Mouse (Mus musculus): Measurements from ENCODE around the gene Cct5. TPM values are rescaled to one million over a fixed set of nuclear protein-coding genes. Genes with fewer than 3 reads are reported as not detected.

Cct5 gene
- total RNA-seq, 2 experiments from 2014 or later, result 236 to 247 TPM

DNA sequence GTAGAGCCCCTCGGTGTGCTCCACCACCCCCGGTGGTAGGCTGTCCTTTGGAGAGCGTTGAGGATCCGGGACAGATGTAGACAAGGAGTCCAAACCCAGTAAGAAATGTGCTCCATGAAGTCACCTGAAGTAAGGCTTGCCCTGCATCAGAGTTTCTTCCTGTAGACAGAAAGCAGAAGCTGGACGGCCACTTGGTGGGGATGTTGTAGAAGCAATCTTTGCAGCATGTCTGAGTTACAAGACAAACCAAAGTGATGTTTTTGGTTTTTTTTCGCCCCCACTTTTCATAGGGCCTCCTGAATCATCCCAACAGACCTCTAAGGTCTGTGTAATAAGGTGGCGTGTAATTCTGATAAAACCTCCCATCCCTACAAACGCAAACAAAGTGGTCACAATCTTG lies 17.9 kb upstream of the Cct5 start:
- peak; percentile 71 for TF ChIP-seq CTCF (conservative IDR thresholded peaks at IDR 0.05)
- Histone ChIP-seq H3K4me3 (no peak overlapping the region), H3K27ac (no peak overlapping the region)
- peak in 1 of 2 experiments; percentile 51 for DNase-seq (ENCODE audit: low spot score in 2 of 2)

DNA sequence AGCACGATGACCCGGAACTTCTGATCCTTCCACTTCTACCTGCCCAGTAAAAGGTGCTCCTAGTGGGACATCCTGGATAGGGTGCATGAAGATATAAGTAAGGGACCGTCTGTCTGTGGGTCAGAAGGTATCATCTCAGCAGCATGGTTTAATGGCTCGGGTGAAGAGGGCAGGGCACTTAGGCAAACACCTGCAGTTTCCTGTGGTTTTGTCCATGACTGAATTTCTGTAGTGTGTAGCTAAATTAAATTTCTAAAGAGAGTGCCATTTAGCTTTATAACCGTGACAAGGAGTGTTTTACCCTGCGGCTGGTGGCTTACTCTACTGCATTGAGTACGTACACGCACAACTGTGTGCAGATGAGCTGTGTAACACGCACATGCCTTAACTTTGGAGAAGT lies 15.7 kb upstream of the Cct5 start:
- no peak overlapping the region for H3K27ac ChIP-seq
- TF ChIP-seq CTCF (conservative IDR thresholded peaks at IDR 0.05), result no peak
- H3K4me3 ChIP-seq, result no peak overlapping the region
- DNase-seq (ENCODE audit: low spot score in 2 of 2), result no peak

DNA sequence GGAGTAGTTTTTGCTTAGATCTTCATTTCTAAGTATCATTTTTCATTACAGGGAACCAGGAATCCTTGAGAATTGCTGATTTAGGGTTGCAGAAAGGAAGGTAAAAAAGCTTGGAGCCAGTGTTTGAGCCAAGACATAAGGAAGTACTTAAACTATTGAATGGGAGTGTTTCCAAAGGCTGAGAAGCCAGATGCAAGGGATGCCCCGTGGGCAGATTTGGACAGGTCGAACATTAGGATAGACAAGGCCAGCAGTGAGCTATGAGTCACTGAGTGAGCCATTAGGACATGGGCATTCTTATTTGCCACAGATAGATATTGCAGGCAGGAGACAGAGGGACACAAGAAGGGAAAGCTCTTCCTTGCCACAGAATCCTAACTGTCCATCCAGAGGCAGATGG lies 13.1 kb upstream of the Cct5 start:
- DNase-seq (ENCODE audit: low spot score in 2 of 2), result no peak
- Histone ChIP-seq H3K27ac (no peak overlapping the region), H3K4me3 (no peak overlapping the region)
- TF ChIP-seq CTCF (conservative IDR thresholded peaks at IDR 0.05), result no peak

DNA sequence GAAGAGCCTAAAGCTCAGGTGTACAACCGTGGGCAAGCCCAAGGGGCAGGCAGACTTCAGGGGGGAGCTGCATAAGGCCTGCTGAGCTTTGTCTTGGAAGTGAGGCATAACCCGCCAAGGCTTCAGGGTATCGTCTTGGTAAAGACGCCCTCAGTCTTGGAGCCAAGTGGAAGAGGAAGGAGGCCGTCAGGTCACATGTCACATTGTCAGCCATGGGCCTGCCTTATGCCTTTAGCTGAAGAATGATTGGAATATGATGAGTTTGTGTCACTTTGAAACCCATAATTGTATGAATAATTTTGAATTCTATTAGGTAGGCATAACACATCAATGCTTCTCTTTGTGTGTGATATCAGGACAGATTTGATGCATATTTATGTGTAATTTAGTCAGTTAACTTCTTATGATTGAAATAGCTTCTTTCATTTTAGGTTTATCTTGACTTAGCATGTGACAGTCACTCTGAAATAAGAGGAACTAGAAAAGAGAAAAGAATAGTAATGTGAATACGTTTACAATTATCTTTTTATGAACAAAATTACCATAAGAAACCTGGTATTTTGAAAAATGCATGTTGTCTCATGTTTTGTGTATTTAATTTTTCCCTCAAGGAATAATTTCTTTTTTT lies 12.3 kb upstream of the Cct5 start:
- no peak for TF ChIP-seq CTCF (conservative IDR thresholded peaks at IDR 0.05)
- H3K4me3 ChIP-seq, result no peak overlapping the region
- DNase-seq (ENCODE audit: low spot score in 2 of 2), result no peak
- H3K27ac ChIP-seq, result no peak overlapping the region

DNA sequence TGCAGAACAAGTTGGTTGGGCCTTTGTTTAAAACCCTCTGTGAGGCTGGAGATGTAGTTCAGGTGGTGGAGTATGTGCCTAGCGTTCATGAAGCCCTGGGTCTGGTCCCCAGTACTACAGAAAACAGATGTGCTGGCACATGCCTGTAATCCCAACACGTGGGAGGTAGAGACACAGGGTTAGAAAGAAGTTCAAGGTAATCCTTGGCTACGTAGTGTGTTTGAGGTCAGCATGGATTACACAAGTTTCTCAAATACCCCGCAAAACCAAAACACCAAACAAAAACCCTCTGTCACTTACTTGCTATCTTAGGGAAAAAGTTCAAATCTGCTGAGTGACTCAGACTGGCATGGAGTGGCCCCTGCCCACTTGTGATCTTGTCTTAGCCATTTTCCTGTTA lies 10.4 kb upstream of the Cct5 start:
- no peak for DNase-seq (ENCODE audit: low spot score in 2 of 2)
- Histone ChIP-seq H3K27ac (no peak overlapping the region), H3K4me3 (no peak overlapping the region)
- no peak for TF ChIP-seq CTCF (conservative IDR thresholded peaks at IDR 0.05)

DNA sequence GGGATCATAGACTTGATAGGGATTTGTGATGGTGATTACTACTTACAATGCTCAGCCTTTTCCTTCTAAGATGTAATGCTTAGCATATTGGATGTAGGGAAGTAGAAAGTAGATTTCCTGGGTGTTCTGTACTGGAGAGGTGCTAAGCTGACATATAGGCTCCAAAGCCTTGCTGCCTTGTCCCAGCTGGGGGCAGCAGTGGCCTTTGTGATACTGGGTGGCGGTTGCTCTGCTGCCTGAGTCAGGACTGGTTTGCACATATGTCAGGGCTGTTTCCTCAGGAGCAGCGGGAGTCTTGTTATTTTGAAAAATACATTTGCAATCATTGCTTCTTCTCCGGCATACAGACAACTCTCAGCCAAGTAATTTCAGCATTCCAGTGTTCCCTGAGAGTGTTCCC lies 9.4 kb upstream of the Cct5 start:
- peak in 1 of 2 experiments; percentile 41 for DNase-seq (ENCODE audit: low spot score in 2 of 2)
- Histone ChIP-seq H3K4me3 (no peak overlapping the region), H3K27ac (no peak overlapping the region)
- peak; percentile 80 for TF ChIP-seq CTCF (conservative IDR thresholded peaks at IDR 0.05)

DNA sequence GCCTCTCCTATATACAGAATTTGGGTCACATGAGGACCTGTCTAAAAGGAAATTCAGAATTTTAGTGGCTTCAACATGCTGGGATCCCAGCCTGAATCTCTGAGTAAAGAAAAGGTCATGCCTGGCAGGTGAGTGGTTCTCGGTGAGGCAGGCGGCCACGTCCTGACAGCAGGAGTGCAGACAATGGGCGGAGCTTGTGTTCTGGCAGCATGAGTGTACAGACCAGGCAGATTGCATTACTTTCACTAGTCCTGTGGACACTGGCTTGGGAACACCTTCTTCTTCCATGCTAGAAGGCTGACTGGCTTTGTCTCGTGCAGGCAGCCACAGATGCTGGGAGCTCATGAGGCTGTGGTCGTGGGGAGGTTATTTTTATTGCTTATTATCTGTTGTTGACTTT lies 5.2 kb upstream of the Cct5 start:
- Histone ChIP-seq H3K4me3 (no peak overlapping the region), H3K27ac (no peak overlapping the region)
- TF ChIP-seq CTCF (conservative IDR thresholded peaks at IDR 0.05), result no peak
- no peak for DNase-seq (ENCODE audit: low spot score in 2 of 2)

DNA sequence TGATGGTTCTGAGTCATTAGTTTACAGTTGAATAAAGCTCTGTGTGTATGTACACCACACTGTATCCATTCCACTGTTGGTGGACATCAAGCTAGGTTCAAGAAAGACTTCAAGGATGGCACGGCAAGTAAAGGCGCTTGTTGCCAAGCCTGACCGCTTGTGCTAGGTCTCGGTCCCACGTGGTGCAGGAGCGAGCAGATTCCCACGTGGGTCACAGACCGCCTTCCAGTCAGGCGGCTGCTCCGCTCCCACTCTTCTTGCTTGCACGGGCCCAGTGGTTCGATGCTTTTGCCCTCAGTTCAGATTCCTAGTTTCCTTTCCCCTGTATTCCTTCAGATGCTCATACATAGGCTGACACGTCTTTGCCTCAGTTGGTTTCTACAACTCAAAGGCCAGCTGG lies 1.5 kb upstream of the Cct5 start:
- H3K27ac ChIP-seq, result peak overlapping the region; percentile 98
- DNase-seq (ENCODE audit: low spot score in 2 of 2), result no peak
- H3K4me3 ChIP-seq, result no peak overlapping the region
- no peak for TF ChIP-seq CTCF (conservative IDR thresholded peaks at IDR 0.05)

DNA sequence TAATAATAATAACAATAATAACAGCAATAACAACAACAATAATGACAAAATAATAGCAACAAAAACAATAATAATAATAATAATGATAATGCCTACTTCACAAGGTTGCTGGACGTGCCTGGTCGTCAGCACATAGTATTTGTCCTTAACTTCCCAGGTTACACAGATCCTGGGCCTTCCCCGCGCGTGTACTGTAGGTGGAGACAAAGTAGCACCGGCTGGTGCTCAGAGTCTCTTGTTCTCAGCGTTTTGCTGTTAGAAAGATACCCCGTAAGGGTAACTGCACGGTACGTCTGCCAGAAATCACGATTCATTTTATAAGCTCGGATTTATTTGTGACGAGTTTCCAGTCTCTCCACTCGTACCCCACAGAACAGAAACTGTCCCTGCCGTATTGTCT lies 822 bp upstream of the Cct5 start:
- H3K27ac ChIP-seq, result peak overlapping the region; percentile 98
- peak; percentile 72 for TF ChIP-seq CTCF (conservative IDR thresholded peaks at IDR 0.05)
- H3K4me3 ChIP-seq, result peak overlapping the region; percentile 73
- DNase-seq (ENCODE audit: low spot score in 2 of 2), result peak in 1 of 2 experiments; percentile 55

DNA sequence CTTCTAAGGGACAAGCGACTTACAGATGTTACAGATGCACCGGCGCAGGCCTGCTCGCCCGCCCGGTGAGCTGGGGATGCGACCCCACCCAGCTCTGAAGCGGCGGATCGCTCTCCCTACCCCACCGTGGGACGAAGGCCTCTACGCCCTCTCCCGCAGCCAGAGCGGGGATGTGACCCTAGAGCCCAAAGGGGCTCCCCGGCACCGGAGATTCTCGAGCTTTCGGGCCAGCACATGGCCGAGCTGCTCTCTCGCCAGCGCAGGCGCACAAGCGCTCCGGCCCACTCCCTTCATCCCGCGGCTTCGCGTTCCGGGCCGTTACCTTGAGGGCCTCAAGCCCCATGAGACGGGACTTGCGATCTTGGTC lies 342 bp downstream of the Cct5 start:
- TF ChIP-seq CTCF (conservative IDR thresholded peaks at IDR 0.05), result no peak

DNA sequence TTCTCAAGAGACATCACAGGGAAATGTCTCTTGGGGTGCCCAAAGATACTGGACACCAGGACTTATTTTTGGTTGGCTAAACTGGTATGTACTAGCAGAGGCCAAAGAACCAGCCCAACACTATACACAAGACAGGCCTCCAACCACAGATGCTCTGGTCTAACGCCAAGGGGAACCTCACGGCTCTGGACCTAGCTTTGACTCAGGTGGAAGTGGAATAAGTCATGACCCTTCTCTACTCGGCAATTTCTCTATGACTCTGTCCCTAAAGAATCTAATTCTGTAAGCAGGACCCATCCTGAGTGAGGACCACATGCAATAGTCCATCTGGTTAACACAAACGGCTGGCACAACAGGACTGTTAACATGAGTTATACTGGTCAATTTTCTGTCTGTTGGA lies 1.8 kb downstream of the Cct5 start:
- TF ChIP-seq CTCF (conservative IDR thresholded peaks at IDR 0.05), result no peak
- DNase-seq (ENCODE audit: low spot score in 2 of 2), result no peak
- Histone ChIP-seq H3K27ac (no peak overlapping the region), H3K4me3 (peak overlapping the region; percentile 73)

More for the DNA sequence above, 342 bp downstream of the Cct5 start:
- DNase-seq (ENCODE audit: low spot score in 2 of 2), result no peak
- H3K27ac ChIP-seq, result peak overlapping the region; percentile 98
- peak overlapping the region; percentile 73 for H3K4me3 ChIP-seq

DNA sequence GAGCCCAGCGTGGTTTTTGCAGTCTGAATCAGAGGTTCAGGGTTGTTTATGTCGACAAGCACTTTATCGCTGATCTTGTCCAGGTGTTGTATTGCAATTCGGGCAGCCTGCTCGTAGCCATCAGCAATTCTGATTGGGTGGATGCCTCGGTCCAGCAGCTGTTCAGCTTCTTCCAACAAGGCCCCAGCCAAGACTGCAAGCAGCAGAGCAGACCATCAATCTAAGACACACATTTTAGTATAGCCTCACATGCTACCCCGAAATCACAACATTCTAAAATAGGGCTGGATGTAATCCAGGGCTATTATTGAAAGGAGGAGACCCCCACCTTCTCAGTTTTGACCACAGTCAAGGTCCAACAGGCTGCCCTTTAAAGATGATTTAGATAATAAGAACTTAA lies 6.0 kb downstream of the Cct5 start:
- no peak for TF ChIP-seq CTCF (conservative IDR thresholded peaks at IDR 0.05)
- DNase-seq (ENCODE audit: low spot score in 2 of 2), result no peak
- no peak overlapping the region for H3K4me3 ChIP-seq
- no peak overlapping the region for H3K27ac ChIP-seq

DNA sequence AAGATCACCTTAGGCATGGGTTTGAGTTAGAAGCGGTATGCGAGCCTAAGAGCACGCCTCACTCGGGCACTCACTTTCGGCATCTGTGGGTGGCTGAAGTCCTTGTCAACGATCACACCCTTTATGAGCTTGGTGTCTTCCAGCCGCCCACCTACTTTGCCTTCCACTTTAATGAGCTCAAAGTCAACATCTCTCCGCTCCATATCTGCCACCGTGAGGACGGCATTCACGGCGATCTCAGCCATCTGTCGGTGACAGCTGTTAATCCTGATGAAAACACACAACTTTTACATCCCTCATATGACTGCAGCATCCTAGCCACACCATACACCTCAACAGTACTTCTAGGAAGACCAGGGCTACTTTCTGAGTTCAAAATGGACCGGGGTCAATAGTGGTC lies 7.3 kb downstream of the Cct5 start:
- Histone ChIP-seq H3K4me3 (no peak overlapping the region), H3K27ac (0 out of 2 replicates have a peak overlapping the region, but pooled peaks have one; percentile 28)
- no peak for DNase-seq (ENCODE audit: low spot score in 2 of 2)
- no peak for TF ChIP-seq CTCF (conservative IDR thresholded peaks at IDR 0.05)

DNA sequence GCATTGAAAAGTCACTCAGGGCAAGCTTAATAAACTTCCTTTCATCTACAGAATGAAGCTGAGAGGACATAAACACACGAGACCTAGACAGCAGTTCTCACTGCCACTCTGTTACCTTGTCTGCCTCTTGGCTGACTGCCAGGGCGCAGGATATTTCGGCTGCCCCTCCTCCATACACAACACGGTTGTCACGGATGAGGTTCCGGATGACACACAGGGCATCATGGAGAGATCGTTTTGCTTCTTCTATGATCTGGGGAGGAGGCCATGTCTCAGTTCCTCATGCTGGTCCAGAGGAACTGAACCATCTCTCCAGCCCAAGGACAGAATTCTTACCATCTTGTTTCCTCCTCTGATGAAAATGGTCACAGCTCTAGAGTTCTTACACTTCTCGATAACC lies 9.1 kb downstream of the Cct5 start:
- H3K4me3 ChIP-seq, result no peak overlapping the region
- H3K27ac ChIP-seq, result no peak overlapping the region
- TF ChIP-seq CTCF (conservative IDR thresholded peaks at IDR 0.05), result no peak
- no peak for DNase-seq (ENCODE audit: low spot score in 2 of 2)

DNA sequence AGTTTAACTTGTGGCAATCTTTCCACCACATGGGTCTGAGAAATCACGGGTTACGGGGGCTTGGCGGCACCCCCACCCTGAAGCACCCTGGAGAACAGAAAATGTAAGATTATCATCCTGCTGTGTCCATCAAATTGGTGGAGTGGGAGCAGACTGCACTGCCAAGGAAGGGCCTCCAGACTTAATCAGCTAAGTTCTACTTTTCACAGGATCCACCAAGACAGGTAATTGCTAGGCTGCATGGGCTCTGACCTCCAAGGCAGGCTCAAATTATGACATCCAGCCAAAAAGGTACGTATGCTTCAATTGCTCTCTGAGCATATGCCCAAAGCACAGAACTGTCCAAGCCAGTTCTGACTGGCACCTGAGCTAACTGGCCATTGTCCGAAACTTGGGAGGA lies 11.4 kb downstream of the Cct5 start:
- H3K27ac ChIP-seq, result peak overlapping the region; percentile 46; the same call in 1 of the 2 replicates
- H3K4me3 ChIP-seq, result no peak overlapping the region
- DNase-seq (ENCODE audit: low spot score in 2 of 2), result no peak
- no peak for TF ChIP-seq CTCF (conservative IDR thresholded peaks at IDR 0.05)

Measured in layer of hippocampus, adult 2 months (tissue).